Mouse (Mus musculus) liver, embryonic 14.5 days (tissue): ENCODE measurements around the gene 1500011B03Rik.

Experiments used
- CTCF ChIP-seq: IDR thresholded peaks from 2 replicates; pipeline ENCODE4 v1.5.1; 2016; ENCODE audit warnings: antibody characterized with exemption, low read depth, control low read depth
- EP300 ChIP-seq: IDR thresholded peaks from 2 replicates; pipeline ENCODE4 v1.6.1; 2016; ENCODE audit warnings: antibody characterized with exemption, low read depth

DNA sequence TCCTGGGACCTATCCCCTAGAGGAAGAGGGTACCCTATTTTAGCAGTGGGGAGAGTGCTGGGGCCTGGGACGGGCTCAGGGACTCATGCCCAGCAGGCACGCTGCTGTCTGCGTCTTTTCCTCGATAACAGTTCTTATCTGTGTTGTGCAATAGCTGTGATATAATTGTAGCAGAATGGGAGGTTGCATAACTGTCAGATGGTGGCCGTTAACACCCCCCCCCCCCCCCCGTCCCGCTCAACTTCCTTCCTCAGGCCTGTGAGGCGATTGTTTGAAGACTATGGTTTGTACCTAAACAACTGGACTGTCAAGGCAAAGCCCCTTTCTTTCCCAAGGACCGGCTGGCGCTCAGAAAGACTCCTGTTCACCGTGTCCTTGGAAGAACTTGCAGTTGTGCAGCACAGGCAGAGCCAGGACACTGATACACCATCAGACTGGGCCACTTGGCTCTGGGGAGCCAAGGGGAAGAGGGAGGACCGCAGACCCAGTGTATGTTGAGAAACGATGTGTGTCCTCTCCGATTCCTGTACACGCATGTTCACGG lies 38.6 kb downstream of the 1500011B03Rik start:
- TF ChIP-seq CTCF (no peak), EP300 (peak; percentile 92)
